Mouse (Mus musculus) stomach, embryonic 16.5 days (tissue): Measurements from ENCODE around the gene Ruvbl1. TPM values are rescaled to one million over a fixed set of nuclear protein-coding genes. Genes with fewer than 3 reads are reported as not detected.

Experiments
- ATAC-seq: fragments of 200-750 bp; cut with Nextera tagmentation; 2 replicates; pipeline ENCODE4 v1.8.0; 2017; ENCODE audit warnings: moderate number of reproducible peaks, moderate TSS enrichment; ENCODE audit not compliant: insufficient read depth, low FRiP score
- H3K27ac ChIP-seq: fragments of 300-500 bp; sonication (generic); 2 replicates; pipeline ENCODE4 v1.5.1; 2014; ENCODE audit warnings: low read length
- H3K27me3 ChIP-seq: fragments of 300-500 bp; sonication (generic); 2 replicates; pipeline ENCODE4 v1.6.1; 2014; ENCODE audit warnings: low read length, control low read depth, mixed read lengths; ENCODE audit not compliant: control insufficient read depth, insufficient read depth
- H3K36me3 ChIP-seq: fragments of 300-500 bp; sonication (generic); 2 replicates; pipeline ENCODE4 v1.6.1; 2014; ENCODE audit warnings: low read length; ENCODE audit not compliant: control insufficient read depth, insufficient read depth
- H3K4me1 ChIP-seq: fragments of 300-500 bp; sonication (generic); 2 replicates; pipeline ENCODE4 v1.6.1; 2014; ENCODE audit warnings: low read length, control low read depth, mixed read lengths; ENCODE audit not compliant: control insufficient read depth, insufficient read depth
- H3K4me2 ChIP-seq: fragments of 300-500 bp; sonication (generic); 2 replicates; pipeline ENCODE4 v1.6.1; 2014; ENCODE audit warnings: low read depth, low read length, mixed read lengths
- H3K4me3 ChIP-seq: fragments of 300-500 bp; sonication (generic); replicated peaks from 2 replicates; pipeline ENCODE4 v1.5.1; 2014; ENCODE audit warnings: mild to moderate bottlenecking, low read length
- H3K9ac ChIP-seq: fragments of 300-500 bp; sonication (generic); 2 replicates; pipeline ENCODE4 v1.6.1; 2014; ENCODE audit warnings: low read length
- H3K9me3 ChIP-seq: fragments of 300-500 bp; sonication (generic); replicated peaks from 2 replicates; pipeline ENCODE4 v1.6.1; 2016; ENCODE audit warnings: low read length, control low read depth; ENCODE audit not compliant: control insufficient read depth
- WGBS: fragments of 180-500 bp; shearing (Covaris S2); extraction: QIAGEN DNeasy Blood & Tissue Kit; methylation state at CpG from one replicate; pipeline ENCODE4 v1.1.7; 2014; 5-methylcytosine and 5-hydroxymethylcytosine counted together
- polyA plus RNA-seq: library from polyadenylated mRNA; unstranded; fragments of >200 nt; fragmentation: Nextera tagmentation; extraction: Ambion mirVana; gene quantifications from 2 replicates; pipeline ENCODE4 v1.2.1, GENCODE M21; 2015

The Ruvbl1 gene
- polyA plus RNA-seq, 1 experiment from 2014 or later: 97.9 TPM

DNA sequence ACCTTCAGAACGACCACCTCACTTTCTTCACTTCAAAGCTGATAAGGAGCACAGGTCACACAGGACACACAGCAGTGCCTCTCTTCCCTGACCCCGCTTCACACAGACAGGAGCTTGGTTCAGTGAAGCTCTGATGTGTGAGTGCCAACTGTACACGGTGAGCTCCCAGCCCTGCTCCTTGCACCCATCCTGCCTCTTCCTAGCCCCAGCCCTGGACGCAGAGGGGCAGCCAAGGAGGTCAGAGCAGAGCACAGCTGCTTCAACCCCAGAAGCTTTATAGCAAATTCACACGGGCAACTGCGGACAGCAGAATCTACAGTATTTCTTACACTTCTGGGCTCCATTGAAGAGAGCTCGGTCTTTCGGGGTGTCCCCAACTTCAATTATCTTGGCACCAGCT, 48.8 kb downstream of the Ruvbl1 start:
- Histone ChIP-seq H3K36me3 (peaks cover 31% of the 10 kb centered on the region), H3K27me3 (no peaks in the 10 kb centered on the region)
- 91% methylated on average over 8 of the region's 8 CpGs for WGBS

DNA sequence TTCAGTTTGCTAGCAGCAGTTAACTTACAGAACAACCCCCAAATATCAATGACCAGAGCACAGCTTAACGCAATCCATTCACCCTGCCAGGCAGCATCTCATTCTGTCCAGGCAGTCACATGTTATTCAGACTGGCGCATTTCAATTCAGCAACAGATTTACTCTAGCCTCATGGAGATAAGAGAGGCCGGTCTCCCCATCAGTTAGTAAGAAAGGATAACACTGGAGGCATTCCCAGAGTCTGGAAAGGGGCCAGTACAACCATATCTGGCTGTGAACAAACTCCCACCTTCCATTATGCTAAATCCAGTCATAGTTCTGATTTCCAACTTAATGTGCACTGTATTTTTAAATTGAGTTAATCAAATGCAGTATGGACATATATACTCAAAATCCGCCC, 49.3 kb downstream of the Ruvbl1 start:
- 78% methylated on average over 4 of the region's 4 CpGs for WGBS
- no peak for ATAC-seq
- H3K36me3 ChIP-seq: peaks cover 27% of the 10 kb centered on the region

More for the DNA sequence above, 48.8 kb downstream of the Ruvbl1 start:
- no peak overlapping the region for H3K27ac ChIP-seq
- no peak overlapping the region for H3K4me3 ChIP-seq
- H3K9ac ChIP-seq: no peak overlapping the region
- H3K4me2 ChIP-seq: no peak overlapping the region
- peaks cover 10% of the 10 kb centered on the region for H3K4me1 ChIP-seq
- no peak for ATAC-seq
- H3K9me3 ChIP-seq: no peaks in the 10 kb centered on the region

DNA sequence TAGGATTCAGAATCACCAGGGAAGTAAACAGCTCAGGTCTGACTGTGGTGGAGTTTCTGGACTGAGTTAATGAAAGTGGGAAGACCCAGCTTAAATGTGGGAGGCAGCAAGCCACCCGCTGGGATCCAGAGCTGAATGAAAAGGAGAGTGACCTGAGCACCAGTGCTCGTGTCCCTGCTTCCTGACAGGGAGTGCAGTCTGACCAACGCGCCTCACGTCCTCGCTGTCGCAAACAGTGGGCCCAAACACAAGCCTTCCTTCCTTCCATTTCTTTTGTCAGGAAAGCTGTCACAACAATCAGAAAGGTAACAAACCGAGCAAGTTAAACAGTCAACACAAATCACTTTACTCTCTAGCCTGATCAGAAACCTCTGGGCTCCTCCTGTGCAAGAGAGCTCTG, 50.8 kb downstream of the Ruvbl1 start:
- H3K9ac ChIP-seq: no peak overlapping the region
- H3K9me3 ChIP-seq: no peaks in the 10 kb centered on the region
- ATAC-seq: no peak
- no peak overlapping the region for H3K4me3 ChIP-seq
- no peak overlapping the region for H3K4me2 ChIP-seq
- no peak overlapping the region for H3K27ac ChIP-seq
- 86% methylated on average over 8 of the region's 8 CpGs for WGBS
- peaks cover 15% of the 10 kb centered on the region for H3K4me1 ChIP-seq
- peaks cover 12% of the 10 kb centered on the region for H3K36me3 ChIP-seq
- H3K27me3 ChIP-seq: no peaks in the 10 kb centered on the region

More for the DNA sequence above, 49.3 kb downstream of the Ruvbl1 start:
- Histone ChIP-seq H3K9ac (no peak overlapping the region), H3K4me2 (no peak overlapping the region), H3K4me1 (peaks cover 12% of the 10 kb centered on the region), H3K27me3 (no peaks in the 10 kb centered on the region), H3K9me3 (no peaks in the 10 kb centered on the region), H3K27ac (no peak overlapping the region), H3K4me3 (no peak overlapping the region)

DNA sequence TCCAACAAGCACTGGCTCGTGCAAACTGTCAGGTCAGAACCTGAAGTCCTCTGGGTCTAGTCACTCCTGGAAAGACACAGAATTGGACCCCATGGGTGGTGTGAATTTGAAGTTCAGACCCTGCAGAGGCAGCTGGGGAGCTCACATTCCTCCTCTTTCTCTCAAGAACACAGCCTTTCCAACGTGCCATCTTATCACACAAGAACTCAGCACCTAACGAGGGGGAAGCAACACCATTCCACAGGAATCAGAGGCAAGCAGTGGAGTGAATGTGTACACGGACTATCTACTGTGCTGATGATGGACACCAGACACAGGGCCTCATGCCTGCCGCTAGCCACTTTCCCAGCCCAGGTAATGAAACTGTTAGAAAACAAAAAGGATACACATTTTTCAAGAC, 51.5 kb downstream of the Ruvbl1 start:
- Histone ChIP-seq H3K4me3 (peak overlapping the region; percentile 87), H3K27ac (no peak overlapping the region), H3K9ac (peak overlapping the region; percentile 64), H3K27me3 (no peaks in the 10 kb centered on the region), H3K4me1 (peaks cover 15% of the 10 kb centered on the region), H3K9me3 (no peaks in the 10 kb centered on the region), H3K36me3 (peaks cover 6% of the 10 kb centered on the region), H3K4me2 (peak overlapping the region; percentile 58)
- WGBS: 62% methylated on average over 5 of the region's 5 CpGs
- ATAC-seq: no peak

DNA sequence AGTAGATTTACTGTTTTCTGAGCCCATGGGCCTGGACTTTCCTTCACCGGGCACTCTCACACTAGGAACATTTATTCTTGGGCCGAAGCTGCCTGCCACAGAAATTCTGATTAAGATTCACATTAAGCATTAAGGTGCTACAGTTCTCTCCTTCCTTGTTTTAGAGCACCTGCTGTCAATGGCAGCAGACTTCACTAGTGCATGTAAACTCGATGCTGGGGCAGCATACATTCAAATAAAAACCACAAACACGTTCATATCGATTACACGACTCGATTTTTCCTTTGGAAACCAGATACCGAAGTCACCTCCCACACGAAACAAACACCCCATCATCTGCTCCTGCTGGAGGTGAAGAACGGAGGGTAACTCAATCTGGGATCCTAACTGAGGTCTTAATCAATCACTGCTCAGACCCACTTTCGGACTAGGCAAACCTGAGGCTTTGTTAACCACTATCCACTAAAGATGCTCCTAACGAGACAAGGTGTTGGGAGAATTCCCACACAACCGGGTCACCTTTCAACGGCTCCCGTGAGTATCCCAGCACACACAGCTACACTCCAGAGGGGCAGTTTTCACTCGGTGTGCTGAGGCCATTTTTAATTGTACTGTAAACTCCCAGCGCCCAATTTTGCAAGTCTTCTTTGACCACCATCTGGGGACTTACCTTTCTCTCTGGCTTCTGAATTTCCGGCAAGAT, 52.6 kb downstream of the Ruvbl1 start:
- peaks cover 15% of the 10 kb centered on the region for H3K4me1 ChIP-seq
- peak overlapping the region; percentile 88 for H3K27ac ChIP-seq
- no peaks in the 10 kb centered on the region for H3K27me3 ChIP-seq
- no peaks in the 10 kb centered on the region for H3K9me3 ChIP-seq
- WGBS: 7% methylated on average over 18 of the region's 18 CpGs
- peak overlapping the region; percentile 58 for H3K4me2 ChIP-seq
- H3K36me3 ChIP-seq: no peaks in the 10 kb centered on the region; the same call in 1 of the 2 replicates
- H3K9ac ChIP-seq: peak overlapping the region; percentile 94
- H3K4me3 ChIP-seq: peak overlapping the region; percentile 87
- no peak for ATAC-seq

DNA sequence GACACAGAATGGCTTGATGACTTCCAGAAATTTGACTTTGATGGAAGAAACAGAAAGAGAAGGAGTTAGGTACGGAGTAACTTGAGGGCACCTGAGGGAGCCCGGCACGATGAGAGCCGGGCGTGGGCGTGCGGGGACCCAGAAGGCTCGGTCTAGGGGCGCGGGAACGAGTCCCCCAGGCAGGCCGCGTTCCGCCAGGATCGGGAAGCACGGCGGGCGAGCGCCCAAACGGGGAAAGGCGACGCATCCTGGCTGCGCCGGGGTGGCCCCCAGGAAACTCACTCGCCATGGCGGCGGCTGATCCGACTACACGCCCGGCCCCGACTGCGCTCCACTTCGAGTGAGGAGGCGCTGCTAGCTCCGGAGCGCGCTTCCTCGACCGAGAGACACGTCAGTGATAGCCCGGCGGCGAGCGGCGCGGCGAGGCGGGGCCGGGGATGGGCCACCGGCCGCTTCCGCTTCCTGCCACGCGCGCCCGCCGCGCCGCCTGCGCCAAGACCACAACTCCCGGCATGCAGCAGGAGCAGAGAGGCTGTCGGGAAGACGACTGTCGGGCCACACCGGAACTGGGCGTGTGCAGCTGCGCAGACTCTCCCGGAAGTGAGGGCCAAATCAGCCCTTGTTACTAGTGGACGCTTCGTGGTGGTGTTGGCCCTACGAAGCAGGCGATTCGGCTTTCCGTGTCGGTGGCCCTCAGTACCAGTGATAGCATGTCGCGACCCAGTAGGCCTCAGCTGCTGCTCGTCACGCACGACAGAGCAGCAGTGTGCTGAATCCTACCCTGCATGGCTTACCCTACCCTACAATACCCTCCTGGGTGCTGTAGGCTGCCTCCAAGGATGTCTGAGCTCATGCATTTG, 53.4 kb downstream of the Ruvbl1 start, which contains the start of gene Sec61a1:
Gene Sec61a1 (minus strand): TSS at position 502 of the 860 bp plus-strand sequence.
- peak; percentile 98 for ATAC-seq
- H3K4me2 ChIP-seq: peak within 1 kb of the TSS; percentile 87
- no peaks in the 10 kb centered on the region; the same call in 1 of the 2 replicates for H3K36me3 ChIP-seq
- H3K4me3 ChIP-seq: peak within 1 kb of the TSS; percentile 87
- H3K27me3 ChIP-seq: no peaks in the 10 kb centered on the region
- H3K27ac ChIP-seq: peak within 1 kb of the TSS; percentile 91
- H3K9ac ChIP-seq: peak within 1 kb of the TSS; percentile 94
- WGBS: under 1% methylated on average over 80 of the region's 80 CpGs
- H3K4me1 ChIP-seq: peaks cover 15% of the 10 kb centered on the region
- H3K9me3 ChIP-seq: no peaks in the 10 kb centered on the region

DNA sequence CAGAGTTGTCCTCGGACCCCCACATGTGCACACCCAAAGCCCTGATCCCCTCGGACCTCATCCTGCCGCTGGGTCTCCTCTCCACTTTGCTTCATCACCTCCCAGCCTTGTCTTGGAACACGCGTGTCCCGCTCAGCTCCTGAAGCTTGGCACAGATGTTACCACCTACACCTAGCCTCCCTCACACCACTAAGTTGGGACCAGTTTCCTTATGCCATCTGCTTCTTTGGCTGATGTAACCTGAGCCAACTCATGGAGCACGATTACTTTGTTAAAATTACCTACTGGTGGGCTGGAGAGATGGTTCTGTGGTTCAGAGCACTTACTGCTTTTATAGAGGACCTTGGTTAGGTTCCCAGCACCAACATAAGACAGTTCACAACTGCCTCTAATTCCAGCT, 56.6 kb downstream of the Ruvbl1 start:
- Histone ChIP-seq H3K27ac (no peak overlapping the region), H3K36me3 (no peaks in the 10 kb centered on the region), H3K9me3 (no peaks in the 10 kb centered on the region), H3K27me3 (no peaks in the 10 kb centered on the region), H3K4me2 (no peak overlapping the region), H3K4me3 (no peak overlapping the region), H3K9ac (no peak overlapping the region), H3K4me1 (peaks cover 11% of the 10 kb centered on the region)
- 86% methylated on average over 7 of the region's 7 CpGs for WGBS
- no peak for ATAC-seq

DNA sequence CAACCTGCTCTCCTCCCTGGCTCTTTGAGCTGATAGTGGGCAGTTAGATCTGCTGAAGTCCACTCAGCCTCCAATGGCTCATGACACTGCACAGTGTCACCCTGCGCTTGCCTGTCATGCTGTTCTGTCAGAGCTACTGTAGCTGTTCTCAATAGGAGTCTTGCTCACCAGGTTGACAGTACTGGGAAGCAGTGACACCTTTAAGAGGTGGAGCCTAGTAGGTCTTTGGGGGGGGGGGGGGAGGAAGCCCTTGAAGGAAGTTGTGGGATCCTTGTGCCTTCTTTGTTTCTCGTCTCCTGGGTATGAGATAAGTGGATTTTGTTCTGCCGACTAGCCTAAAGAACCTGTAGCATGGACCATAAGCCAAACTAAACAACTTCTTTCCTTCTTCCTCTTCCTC, 57.4 kb downstream of the Ruvbl1 start:
- WGBS: 59% methylated on average over 3 of the region's 3 CpGs
- Histone ChIP-seq H3K9me3 (no peaks in the 10 kb centered on the region), H3K4me3 (no peak overlapping the region), H3K9ac (no peak overlapping the region), H3K4me1 (peaks cover 5% of the 10 kb centered on the region), H3K4me2 (no peak overlapping the region), H3K27ac (no peak overlapping the region), H3K27me3 (no peaks in the 10 kb centered on the region), H3K36me3 (no peaks in the 10 kb centered on the region)
- ATAC-seq: no peak

DNA sequence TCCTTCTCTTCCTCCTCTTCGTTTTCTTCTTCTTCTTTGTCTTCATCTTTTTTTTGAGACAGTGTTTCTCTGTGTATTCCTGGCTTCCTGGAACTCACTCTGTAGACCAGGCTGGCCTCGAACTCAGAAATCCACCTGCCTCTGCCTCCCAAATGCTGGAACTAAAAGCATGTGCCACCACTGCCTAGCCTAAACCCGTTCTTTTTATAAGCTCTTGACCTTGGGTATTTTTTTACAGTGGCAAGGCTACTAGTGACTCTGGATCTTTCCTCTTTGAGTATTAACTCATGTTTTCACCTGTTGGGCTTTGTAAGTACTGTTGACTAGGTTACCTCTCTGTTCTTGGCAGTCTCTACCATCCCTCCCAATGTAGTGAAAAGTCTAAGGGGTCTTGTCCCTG, 57.8 kb downstream of the Ruvbl1 start:
- Histone ChIP-seq H3K27ac (no peak overlapping the region), H3K4me1 (peaks cover 5% of the 10 kb centered on the region), H3K36me3 (no peaks in the 10 kb centered on the region), H3K27me3 (no peaks in the 10 kb centered on the region), H3K4me3 (no peak overlapping the region), H3K4me2 (no peak overlapping the region), H3K9ac (no peak overlapping the region), H3K9me3 (no peaks in the 10 kb centered on the region)
- no peak for ATAC-seq
- WGBS: 69% methylated on average over 3 of the region's 3 CpGs
